Mouse (Mus musculus): ENCODE results near the gene Ctso. TPM values are rescaled to one million over a fixed set of nuclear protein-coding genes. Genes with fewer than 3 reads are reported as not detected.

Ctso gene
- polyA plus RNA-seq, 1 experiment from 2014 or later = 25.7 TPM

DNA sequence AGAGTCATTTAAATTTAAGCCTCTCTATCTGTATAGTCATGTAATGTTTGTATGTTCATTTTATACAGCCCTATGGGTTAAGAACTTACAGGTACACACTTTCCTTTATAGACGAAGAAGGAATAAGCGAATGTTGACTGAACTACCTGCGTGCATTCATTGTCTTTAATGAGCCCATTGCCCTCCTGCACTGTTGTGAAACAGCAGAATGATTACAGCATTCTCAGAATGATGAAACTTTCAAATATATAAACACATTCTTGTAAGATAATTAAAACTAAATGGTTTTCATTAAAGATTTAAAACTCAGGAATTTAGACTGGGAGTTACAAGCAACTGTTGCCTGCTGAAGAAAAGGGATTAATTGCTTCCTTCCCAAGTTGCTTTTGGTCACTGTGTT is 55.2 kb downstream of the Ctso start:
- 93% methylated on average over 3 of the region's 3 CpGs for WGBS
- no peak overlapping the region for H3K4me3 ChIP-seq (replicated peaks; ENCODE audit: low read depth, low read length)
- no peaks in the 10 kb centered on the region for H3K27me3 ChIP-seq (ENCODE audit: insufficient read depth, low read length)
- no peak overlapping the region for H3K4me2 ChIP-seq (ENCODE audit: low read length)
- H3K4me1 ChIP-seq (replicated peaks; ENCODE audit: insufficient read depth, low read length) = no peaks in the 10 kb centered on the region
- H3K9ac ChIP-seq (ENCODE audit: low read depth, low read length) = no peak overlapping the region
- H3K9me3 ChIP-seq (replicated peaks; ENCODE audit: low read length) = no peaks in the 10 kb centered on the region
- no peaks in the 10 kb centered on the region for H3K36me3 ChIP-seq (ENCODE audit: insufficient read depth, low read length)
- no peak overlapping the region for H3K27ac ChIP-seq
- TF ChIP-seq CTCF (IDR thresholded peaks at IDR 0.05; ENCODE audit: low read depth) = no peak
- ATAC-seq (replicated peaks; ENCODE audit: low FRiP score, low read depth) (no peak), DNase-seq (ENCODE audit: low spot score) (no peak)

DNA sequence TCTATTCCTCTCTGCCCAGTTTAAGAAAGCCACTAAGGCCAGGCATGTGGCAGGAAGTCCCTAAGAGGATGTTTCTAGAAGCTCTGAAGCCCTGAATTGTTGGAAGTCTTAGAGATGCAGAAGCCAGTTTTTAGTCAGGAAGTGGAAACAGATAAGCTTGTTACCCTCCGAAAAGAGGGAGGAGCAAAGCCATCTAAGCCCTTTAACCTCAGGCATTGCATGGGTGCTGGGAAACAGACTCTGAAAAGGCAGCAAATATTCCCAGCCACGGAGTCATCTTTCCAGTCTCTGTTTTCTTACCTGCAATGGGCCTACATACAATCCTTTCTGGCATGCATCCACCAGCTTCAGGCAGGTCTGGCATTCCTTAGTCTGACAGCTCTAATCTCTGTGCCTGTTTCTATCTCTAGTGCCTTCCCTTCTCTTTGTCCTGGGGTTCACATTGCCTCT is 57.3 kb downstream of the Ctso start:
- ATAC-seq (replicated peaks; ENCODE audit: low FRiP score, low read depth) (no peak), DNase-seq (ENCODE audit: low spot score) (no peak)
- Histone ChIP-seq H3K9ac (ENCODE audit: low read depth, low read length) (no peak overlapping the region), H3K27me3 (ENCODE audit: insufficient read depth, low read length) (no peaks in the 10 kb centered on the region), H3K4me3 (replicated peaks; ENCODE audit: low read depth, low read length) (no peak overlapping the region), H3K27ac (no peak overlapping the region), H3K4me1 (replicated peaks; ENCODE audit: insufficient read depth, low read length) (no peaks in the 10 kb centered on the region), H3K9me3 (replicated peaks; ENCODE audit: low read length) (no peaks in the 10 kb centered on the region), H3K36me3 (ENCODE audit: insufficient read depth, low read length) (no peaks in the 10 kb centered on the region), H3K4me2 (ENCODE audit: low read length) (no peak overlapping the region)
- TF ChIP-seq CTCF (IDR thresholded peaks at IDR 0.05; ENCODE audit: low read depth) = no peak
- 41% methylated on average over 2 of the region's 2 CpGs for WGBS

DNA sequence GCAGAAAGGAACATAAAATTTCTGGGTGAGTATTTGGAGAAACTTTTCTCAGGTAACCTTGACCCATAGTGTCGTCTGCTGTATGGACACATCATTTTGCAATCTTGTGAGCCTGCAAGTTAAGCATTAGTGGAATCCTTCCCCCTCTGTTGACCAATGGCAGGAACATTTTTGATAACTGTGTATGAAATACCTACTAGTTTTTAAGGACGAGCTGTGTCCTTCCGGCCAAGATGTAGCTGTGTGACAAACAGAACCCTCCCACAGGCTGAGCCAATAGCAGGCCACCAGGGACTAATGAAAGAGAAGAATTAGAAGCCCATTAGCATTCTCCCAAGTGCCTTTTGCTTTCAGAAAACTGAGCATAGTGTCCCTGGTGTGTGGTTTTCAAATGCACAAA is 58.1 kb downstream of the Ctso start:
- H3K4me2 ChIP-seq (ENCODE audit: low read length) = no peak overlapping the region
- WGBS = 69% methylated on average over 3 of the region's 3 CpGs
- no peak overlapping the region for H3K27ac ChIP-seq
- no peaks in the 10 kb centered on the region for H3K9me3 ChIP-seq (replicated peaks; ENCODE audit: low read length)
- no peak for TF ChIP-seq CTCF (IDR thresholded peaks at IDR 0.05; ENCODE audit: low read depth)
- no peaks in the 10 kb centered on the region for H3K36me3 ChIP-seq (ENCODE audit: insufficient read depth, low read length)
- no peaks in the 10 kb centered on the region for H3K27me3 ChIP-seq (ENCODE audit: insufficient read depth, low read length)
- no peak for ATAC-seq (replicated peaks; ENCODE audit: low FRiP score, low read depth)
- no peak for DNase-seq (ENCODE audit: low spot score)
- H3K4me1 ChIP-seq (replicated peaks; ENCODE audit: insufficient read depth, low read length) = no peaks in the 10 kb centered on the region
- no peak overlapping the region for H3K4me3 ChIP-seq (replicated peaks; ENCODE audit: low read depth, low read length)
- H3K9ac ChIP-seq (ENCODE audit: low read depth, low read length) = no peak overlapping the region

DNA sequence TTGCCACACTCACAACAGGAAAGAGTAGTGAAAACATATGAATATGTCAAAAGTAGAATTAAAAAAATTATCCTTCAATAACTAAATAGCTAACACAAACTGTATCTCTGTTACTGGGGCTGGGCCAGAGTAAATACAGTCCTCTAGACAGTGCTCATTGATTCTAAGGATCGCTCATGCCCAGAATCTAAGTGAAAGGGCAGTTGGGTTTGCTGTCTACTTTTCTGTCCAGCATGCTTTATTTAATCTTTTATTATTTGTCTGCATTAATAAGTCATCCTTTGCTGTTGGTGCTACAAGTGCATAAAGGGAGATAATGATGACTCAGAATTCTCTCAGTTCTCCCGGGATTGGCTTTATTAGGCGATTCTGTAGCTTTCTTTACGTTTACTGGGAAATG is 63.0 kb downstream of the Ctso start:
- no peak for DNase-seq (ENCODE audit: low spot score)
- Histone ChIP-seq H3K4me2 (ENCODE audit: low read length) (no peak overlapping the region), H3K36me3 (ENCODE audit: insufficient read depth, low read length) (no peaks in the 10 kb centered on the region), H3K9ac (ENCODE audit: low read depth, low read length) (no peak overlapping the region), H3K4me3 (replicated peaks; ENCODE audit: low read depth, low read length) (no peak overlapping the region), H3K9me3 (replicated peaks; ENCODE audit: low read length) (no peaks in the 10 kb centered on the region), H3K27ac (no peak overlapping the region), H3K27me3 (ENCODE audit: insufficient read depth, low read length) (no peaks in the 10 kb centered on the region), H3K4me1 (replicated peaks; ENCODE audit: insufficient read depth, low read length) (no peaks in the 10 kb centered on the region)
- WGBS = 40% methylated on average over 4 of the region's 4 CpGs
- no peak for TF ChIP-seq CTCF (IDR thresholded peaks at IDR 0.05; ENCODE audit: low read depth)
- ATAC-seq (replicated peaks; ENCODE audit: low FRiP score, low read depth) = no peak

DNA sequence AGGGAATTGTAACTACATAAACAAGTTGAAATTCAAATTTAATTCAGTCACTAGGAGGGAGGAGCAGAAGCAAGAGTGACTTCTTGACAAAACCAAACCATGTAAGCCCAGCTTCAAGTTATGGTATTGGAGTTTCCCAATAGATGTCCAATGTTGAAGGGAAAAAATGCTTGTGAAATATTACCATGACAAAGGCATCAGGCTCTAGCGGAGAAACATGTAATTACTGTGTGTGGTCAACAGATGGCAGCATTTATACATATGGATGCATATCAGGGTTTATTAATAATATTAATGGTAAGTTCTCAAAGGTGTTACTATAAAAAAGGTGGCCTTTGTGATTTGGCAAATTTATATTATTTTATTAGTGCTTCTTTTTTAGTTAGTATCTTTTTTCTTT is 63.6 kb downstream of the Ctso start:
- peak; percentile 80 for DNase-seq (ENCODE audit: low spot score)
- 0% methylated on average over 1 of the region's 1 CpGs for WGBS

More for the DNA sequence above, 63.6 kb downstream of the Ctso start:
- no peak for ATAC-seq (replicated peaks; ENCODE audit: low FRiP score, low read depth)
- Histone ChIP-seq H3K9ac (ENCODE audit: low read depth, low read length) (no peak overlapping the region), H3K27ac (no peak overlapping the region), H3K9me3 (replicated peaks; ENCODE audit: low read length) (no peaks in the 10 kb centered on the region), H3K4me3 (replicated peaks; ENCODE audit: low read depth, low read length) (no peak overlapping the region), H3K27me3 (ENCODE audit: insufficient read depth, low read length) (no peaks in the 10 kb centered on the region), H3K36me3 (ENCODE audit: insufficient read depth, low read length) (no peaks in the 10 kb centered on the region), H3K4me2 (ENCODE audit: low read length) (no peak overlapping the region), H3K4me1 (replicated peaks; ENCODE audit: insufficient read depth, low read length) (no peaks in the 10 kb centered on the region)
- peak; percentile 81 for TF ChIP-seq CTCF (IDR thresholded peaks at IDR 0.05; ENCODE audit: low read depth)

Other genes starting within 250 kb of the Ctso start
- gene Tdo2, start 43.6 kb downstream of the Ctso start, polyA plus RNA-seq (2015; fragmentation: Nextera tagmentation; extraction: Ambion mirVana) = 0.08 and 0.14 TPM in 2 replicates
- gene Asic5, start 49.7 kb downstream of the Ctso start, polyA plus RNA-seq (2015; fragmentation: Nextera tagmentation; extraction: Ambion mirVana) = 0.84 and 1.0 TPM in 2 replicates
- gene Gucy1b1, start 142.1 kb downstream of the Ctso start, polyA plus RNA-seq (2015; fragmentation: Nextera tagmentation; extraction: Ambion mirVana) = 24.2 and 28.2 TPM in 2 replicates
- gene Gucy1a1, start 213.2 kb downstream of the Ctso start, polyA plus RNA-seq (2015; fragmentation: Nextera tagmentation; extraction: Ambion mirVana) = 72.4 and 72.5 TPM in 2 replicates